Mouse (Mus musculus): ENCODE results near the gene Ccr10.
"Not testable (repeated sequence)": the region's sequence is repeated elsewhere in the genome, so short reads cannot be mapped to it uniquely, and the experiment has no call there.

Ccr10 gene

DNA sequence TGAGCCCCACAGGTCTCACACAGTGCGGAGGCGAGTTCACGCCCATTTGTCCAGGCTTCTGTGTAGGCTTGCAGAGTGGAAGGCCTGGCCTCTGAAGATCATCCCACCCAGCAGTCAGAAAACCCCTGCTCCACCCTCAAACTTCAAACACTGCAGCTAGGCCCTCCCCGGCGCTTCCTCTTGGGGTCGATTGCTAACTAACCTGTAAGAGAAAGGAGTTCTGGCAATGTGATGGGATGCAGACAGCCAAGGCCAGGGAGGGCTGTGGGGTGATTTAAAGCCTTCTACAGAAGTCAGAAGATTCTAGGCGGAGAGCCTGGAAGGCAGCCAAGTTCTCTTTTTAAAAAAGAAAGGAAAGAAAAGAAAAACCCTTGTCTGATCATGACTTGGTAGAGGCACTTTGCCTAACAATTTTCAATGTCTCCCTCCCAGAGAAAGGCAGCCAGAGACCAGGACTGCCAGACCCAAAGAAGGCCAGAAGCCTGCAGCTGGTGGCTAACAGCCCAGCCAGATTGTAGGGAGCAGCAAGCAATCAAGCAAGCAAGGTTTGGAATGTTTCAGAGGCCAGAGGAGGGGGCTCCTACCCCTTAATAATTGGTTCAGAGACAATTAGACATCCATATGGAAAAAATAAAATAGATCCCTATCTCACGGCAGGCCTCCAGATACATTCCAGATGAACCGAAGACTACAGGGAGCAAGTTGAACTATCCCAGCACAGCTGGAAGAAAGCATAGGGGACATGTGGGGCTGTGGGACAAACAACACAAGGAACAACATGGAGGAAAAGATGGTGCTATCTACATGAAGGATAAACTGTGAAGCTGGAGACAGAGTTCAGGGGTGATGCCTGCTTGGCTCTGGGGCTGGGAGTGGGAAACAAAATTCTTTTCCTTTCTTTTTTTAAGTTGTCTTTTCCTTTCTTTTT lies 25.8 kb downstream of the Ccr10 start:
- no peak for DNase-seq

DNA sequence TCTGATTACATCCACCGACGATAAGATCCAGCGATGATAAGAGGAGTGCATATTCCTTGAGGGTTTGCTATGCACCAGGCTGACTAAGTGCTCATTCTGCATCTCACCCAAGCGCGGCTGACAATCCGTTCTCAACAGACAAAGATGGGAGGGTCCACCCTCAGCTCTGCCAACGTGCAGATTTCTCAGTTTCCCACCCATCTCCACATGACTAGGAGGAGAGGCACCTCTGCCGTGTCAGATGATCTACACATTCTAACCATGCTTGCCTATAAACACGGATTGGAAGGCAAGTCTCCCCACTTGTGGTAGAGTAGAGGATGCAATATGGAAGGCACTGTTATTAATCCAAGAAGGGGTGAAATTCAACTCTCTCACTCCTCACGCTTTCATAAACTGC lies 26.5 kb downstream of the Ccr10 start:
- no peak for DNase-seq

DNA sequence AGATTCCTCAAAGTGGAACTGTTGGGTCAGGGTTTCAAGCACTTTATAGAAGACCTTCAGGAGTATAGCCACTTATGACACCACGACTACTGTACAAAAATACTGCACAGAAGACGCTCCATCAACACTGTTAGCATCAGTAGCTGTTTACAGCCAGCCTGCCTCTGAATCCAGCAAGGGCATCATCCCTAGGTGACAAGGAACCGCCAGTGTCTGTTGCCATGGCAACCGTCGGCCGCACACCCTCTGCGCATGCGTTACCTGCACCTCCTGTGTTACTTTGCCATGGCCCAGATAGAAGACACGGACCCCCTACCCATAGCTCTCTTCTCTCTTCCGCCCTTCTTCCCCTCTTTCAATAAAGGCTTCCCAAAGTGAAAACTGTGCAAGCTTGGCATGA lies 28.9 kb downstream of the Ccr10 start:
- DNase-seq, result no peak

DNA sequence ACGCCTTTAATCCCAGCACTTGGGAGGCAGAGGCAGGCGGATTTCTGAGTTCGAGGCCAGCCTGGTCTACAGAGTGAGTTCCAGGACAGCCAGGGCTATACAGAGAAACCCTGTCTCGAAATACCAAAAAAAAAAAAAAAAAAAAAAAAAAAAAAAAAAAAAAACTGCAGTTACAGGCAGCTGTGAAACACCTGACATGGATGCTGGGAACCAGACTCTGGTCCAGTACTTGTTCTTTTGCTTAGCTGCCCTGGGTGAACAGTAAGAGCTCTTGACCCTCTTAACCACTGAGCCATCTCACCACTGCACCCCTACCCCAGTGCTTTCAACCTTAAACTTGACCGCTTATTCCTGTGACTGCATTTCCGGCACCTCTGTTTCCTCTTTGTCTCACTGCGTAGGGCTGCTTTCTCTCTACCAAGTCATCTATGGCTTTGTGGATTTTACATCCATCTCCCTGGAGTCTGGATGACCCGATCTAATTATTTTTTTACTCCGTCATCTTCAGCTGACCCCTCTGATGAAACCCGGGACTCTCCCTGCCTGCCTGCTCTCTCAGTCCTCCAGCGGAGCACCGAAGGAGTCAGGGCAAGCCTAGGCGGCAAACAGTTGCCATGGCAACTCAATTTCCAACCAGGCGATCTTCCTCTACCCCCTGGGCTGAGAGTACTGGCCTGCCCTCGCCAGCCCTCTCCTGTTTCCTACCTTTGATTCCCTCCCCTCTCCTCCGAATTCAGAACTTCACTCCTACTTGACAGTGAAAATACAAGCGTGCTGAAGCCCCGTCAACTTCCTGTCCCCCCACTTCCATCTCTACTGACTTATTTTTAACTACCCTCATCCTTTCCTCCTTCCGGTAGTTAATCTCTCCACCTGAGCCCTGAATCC lies 31.7 kb downstream of the Ccr10 start:
- DNase-seq, result peak; percentile 46

DNA sequence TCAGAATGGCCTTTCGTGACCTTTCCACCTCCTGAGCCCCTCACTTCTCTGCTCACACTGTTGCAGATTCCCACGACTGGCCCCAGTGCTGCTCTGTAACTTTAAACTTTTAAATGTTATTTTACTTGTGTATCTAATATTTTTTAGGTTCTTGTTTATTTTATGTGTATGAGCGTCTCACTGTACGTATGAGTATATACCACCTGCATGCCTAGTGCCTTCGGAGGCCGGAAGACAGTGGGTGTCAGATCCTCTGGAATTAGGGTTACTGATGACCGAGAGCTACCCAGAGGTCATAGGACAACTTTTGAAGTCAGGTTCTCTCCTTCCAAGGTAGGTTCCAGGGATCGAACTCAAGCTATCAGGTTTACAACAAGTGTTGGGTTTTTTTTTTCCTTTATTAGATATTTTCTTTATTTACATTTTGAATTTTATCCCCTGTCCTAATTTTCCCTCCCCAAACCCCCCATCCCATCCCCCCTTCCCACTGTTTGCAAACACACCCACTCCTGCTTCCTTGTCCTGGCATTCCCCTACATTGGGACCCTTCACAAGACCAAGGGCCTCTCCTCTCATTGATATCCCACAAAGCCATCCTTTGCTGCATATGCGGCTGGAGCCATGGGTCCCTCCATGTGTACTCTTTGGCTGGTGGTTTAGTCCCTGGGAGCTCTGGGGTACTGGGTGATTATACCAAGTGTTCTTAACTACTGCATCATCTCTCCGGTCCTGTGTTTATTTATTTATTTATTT lies 32.9 kb downstream of the Ccr10 start:
- no peak for DNase-seq

DNA sequence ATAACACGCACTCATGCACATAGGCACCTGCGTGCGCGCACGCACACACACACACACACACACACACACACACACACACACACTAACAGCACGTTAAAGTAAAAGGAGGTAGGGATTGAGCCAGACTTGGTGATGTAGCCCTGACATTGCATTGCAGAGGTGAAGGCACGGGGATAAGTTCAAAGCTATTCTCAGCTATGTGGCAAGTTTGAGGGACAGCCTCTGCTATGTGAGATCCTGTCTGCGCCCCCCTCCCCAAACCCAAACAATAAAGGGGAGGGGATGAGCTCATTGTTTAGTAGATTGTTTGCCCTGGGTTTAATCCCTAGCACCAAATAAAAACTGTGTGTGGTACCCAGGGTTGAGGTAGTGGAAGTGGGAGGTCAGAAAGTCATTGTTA lies 34.2 kb downstream of the Ccr10 start:
- DNase-seq, result no peak

DNA sequence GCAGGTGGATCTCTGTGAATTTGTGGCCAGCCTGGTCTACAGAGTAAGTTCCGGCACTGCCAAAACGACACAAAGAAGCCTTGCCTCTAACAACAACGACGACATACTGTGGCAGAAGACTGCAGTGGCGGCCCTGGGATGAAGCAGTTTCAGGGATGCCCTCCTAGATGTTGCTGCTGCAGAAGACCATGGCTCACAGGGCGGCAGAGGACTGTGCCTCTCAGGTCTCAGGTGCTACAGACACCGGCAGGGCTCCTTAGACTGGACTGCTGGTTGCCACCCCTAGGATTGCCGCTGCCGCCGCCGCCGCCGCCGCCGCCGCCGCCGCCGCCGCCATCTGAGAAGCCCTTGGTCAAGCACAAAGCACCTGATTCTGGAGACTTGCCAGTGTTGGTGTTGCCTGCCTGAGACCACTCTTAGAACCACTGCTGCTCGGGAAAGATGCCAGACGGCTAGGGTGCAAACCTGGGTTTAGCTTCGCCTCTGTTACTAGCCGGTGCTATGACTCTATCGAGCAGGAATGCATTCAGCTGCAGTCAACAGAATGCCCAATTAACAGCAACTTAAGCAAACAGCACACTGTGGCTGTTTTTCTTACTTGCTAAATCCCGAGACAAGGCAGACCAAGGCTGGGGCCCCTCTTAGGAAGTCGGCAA lies 35.0 kb downstream of the Ccr10 start:
- DNase-seq, result no peak

DNA sequence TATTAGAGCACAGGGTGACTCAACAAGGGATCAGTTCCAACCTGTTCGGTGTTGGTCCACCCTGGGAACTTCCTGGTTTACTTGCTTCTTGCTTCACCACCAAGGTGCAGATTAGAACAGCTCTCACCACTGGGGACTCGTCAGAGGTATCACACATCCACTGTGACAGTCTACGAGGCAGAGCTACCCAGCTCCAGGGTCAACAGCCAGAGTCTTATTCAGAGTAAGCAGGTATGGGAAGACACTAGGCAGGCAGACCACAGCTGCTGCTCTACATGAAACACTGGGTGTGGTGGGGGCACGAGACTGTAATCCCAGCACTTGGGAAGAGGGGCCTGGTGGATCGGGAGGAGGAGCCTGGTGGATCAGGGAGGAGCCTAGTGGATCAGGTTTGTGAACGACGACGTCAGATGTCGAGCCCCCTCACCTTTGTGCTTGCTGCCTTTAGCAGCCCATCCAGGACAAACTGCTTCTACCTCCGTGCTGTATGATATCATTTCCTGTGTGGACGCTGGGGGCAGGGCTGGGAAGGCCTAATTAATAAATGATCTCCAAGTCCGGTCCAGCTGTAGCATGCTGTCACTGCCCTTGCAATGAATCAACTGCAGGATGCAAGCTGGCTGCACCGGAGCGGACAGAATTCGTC lies 36.6 kb downstream of the Ccr10 start:
- peak; percentile 81 for DNase-seq

DNA sequence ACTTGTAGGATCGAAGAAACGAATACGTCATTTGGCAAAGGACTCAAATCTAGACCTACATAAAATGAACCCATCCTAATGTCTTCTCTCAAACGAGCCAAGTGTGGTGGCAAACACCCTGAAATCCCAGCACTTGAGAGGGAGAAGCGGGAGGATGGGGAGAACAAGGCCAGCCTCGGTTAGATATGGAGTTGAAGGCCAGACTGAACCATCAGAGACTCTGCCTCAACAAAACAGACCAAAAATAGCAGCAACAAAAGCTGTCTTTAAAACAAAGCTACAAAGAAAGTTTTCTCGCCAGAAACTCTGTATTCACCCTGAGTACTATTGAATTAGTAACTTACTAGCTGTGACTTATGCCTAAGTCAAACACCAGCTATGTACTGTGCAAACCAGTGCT lies 38.2 kb downstream of the Ccr10 start:
- DNase-seq, result no peak

DNA sequence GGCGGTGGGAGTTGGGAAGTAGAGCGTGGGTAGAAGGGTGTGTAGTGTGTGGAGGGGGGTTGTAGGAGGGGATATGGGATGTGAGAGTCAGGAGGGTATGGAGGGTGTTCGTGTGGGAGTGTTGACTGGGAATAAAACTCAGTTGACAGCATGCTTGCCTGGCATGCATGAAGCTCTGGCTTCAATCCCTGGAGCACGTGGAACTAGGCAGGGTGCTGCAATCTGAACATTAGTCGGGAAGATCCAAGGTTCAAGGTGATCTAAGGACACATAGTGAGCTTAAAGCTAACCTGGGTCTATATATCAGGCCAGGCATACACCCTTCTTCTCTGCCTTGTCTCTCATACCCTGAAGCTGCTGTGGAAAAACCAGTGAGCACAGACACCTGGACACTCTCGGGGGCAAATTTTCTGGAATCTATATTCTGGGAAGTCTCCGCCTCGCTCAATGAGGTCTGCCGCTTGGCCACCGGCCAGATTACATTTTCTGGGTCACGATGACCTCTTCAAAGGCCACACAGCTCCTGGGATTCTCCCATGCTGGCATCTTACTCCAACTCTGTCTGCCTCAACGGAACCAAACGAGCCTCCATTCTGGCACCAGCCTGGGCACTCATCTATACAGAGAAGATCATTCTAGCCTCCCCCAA lies 40.9 kb downstream of the Ccr10 start:
- DNase-seq, result no peak

DNA sequence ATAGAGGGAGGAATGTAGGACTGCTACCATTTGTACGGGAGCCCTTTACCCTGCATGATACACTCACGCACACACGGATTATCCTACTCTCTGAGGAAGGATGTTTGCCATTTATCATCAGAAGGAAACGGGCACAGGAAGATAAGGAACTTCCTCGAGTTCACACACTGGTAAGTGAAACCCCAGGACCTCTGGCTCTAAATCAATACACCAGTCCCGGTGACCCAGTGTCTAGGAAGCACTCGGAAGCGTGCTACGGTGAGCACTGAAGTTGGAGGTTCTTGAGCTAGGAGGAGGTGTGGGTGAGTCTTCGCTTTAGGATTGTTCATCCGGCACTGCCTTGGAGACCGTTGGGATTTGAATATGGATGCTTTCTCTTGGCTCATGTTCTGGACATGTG lies 42.2 kb downstream of the Ccr10 start:
- DNase-seq, result peak; percentile 60

DNA sequence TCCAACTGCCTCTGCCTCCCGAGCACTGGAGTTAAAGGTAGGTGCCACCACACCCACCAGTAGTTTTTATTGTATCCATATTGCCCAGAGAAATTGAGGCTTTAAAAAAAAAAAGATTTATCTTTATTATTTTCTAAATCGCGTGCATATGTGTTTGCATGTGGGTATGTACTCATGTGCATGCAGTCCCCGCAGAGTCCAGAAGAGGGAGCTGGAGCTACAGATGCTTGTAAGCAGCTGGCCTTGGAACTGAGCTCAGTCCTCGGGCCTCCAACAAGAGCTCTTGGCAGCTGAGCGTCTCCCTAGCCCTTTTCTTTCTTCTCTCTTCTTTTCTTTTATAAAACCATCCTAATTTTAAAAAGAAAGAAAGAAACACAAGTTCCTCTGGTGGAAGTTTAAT lies 43.5 kb downstream of the Ccr10 start:
- DNase-seq, result no peak

DNA sequence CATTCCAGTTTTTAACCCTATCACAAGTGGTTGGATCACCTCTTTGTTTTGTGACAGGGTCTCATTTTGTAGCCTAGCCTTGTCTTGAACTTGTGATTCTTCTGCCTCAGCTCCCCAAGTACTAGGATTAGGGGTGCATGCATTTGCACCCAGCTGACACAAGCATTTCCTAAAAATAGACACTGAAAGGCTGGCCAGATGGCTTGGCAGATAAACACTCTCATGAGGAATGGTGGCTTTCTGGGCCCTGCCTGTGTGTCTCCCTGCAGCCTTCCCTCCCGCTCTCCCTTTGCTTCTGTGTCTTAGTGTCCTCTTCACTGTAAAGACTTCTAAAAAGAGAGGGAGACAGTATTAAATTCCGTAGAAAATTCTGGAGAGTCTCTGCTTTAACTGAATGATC lies 44.1 kb downstream of the Ccr10 start:
- DNase-seq, result no peak

DNA sequence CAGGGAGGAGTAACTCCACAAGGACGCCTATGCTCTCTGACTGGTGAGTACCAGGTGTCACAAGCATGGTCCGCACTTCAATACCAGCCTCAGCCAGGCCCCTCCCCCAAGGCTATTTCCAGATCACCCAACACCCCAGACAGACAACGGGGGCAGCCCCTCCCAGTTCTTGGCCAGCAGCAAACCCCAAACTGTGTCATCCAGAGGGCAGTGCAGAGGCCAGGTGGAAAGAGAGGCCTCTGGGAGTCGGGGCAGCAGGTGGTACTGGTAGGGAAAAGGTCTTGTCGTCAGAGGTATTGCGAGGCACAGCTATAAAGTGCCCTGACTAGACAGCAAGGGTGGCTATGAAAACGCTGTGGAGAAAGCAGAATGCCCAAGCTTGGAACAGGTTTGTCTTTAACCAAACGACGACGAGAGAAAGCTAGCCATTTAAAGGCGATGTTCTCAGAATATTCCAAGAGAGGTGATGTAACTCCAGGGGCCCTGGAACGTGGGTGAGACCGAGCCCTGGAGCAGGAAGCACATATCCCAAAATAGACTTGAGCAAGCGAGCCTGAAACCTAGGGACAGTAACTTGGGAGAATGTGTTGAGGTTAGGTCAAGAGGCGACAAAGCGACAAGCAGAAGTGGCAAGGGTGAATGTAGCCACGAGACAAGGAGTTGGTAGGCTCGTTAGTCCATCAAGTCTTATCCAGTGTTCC lies 45.0 kb downstream of the Ccr10 start:
- no peak for DNase-seq

DNA sequence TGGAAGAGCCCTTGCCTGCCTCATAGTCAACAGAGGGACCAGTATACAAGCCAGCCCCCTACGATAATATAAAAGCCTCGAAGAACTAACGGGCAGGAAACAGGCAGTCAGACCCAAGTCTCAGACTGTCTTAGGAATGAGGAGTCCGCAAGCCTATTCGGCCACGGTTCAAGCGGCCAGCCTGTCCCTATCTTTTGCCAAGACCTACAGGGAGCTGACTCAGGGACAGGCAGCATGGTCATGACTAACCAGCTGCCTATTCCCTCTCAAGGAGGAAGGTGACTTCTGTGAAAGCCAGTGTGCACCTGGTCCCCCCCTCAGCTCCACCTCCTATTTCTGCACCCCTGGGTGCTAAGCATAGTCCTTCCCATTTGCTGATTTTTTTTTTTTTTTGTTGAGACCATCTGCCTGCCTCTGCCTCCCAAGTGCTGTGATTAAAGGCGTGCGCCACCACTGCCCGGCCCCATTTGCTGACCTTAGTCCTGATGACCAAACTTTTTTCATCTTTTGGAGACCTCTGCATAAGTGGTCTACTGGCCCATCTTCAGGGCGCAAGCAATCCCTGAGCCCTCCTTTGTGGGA lies 46.2 kb downstream of the Ccr10 start:
- DNase-seq, result no peak

DNA sequence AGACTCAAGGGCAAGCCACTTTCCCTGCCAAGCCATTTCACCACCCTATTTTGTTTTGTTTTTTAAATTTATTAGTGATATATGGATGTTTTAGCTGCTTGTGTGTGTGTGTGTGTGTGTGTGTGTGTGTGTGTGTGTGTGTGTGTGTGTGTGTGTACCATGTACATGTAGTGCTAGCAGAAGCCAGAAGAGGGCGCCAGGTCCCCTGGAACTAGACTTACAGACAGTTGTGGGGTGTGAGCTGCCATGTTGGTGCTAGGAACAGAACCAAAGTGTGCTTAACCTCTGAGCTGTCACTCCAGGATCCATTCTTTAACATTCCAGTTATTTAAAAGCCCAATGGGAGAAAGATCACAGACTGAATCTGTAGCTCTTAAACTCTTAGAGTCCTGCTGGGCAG lies 48.2 kb downstream of the Ccr10 start:
- no peak for DNase-seq

DNA sequence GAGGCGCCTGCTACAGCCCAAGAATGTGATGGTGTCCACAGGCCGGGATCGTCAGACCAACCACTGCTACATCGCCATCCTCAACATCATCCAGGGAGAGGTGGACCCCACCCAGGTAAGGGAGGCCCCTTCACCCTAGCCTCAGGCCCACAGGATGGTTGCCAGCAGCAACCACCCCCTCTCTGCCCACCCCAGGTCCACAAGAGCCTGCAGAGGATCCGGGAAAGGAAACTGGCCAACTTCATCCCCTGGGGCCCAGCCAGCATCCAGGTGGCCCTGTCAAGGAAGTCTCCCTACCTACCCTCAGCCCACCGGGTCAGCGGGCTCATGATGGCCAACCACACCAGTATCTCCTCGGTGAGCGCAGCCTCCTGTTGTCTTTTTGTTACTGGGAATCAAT lies 50.2 kb downstream of the Ccr10 start:
- not testable (repeated sequence) for DNase-seq

DNA sequence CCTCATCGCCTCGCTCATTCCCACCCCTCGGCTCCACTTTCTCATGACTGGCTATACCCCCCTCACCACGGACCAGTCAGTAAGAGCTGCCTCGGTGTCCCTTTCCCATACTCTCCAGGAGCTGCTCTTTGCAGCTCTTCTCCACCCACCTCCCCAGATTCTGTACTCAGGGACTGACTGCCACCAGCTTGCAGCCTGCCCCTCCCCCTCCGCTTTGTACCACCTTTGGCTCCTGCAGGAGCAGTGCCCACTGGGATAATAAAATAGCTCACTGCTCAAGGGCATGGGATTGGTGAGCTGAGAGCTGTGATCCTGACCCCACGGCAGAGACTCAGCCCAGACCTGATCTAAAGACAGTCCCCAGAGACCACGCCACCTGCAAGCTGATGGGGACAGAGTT lies 50.7 kb downstream of the Ccr10 start:
- not testable (repeated sequence) for DNase-seq
